Mouse (Mus musculus) spleen, postnatal 36 days (tissue): ENCODE data around the gene Oas1c.

Experiments
- DNase-seq, 2 experiments: peaks; one replicate each; pipeline ENCODE4 v3.0.0; 2022; ENCODE audit warnings: low spot score in 2 of 2, mixed read lengths in 1 of 2

The Oas1c gene

DNA sequence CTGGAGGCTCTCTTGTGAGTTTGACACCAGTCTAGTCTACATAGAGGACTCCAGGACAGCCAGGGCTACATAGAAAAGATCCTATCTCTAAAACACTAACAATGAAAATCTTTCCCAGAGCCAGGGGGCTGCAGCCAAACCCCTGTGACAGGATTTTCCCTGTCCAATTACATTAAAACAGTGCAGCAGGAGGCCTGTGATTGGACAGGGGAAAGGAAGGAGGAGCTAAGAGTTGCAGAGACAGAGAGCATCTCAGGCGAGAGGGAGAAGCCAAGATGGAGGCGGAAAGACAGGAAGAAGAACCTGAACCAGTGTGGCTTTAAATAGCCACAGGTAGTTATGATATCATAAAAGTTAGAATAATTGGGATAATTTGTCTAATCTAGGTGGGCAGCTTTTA lies 29.9 kb downstream of the Oas1c start:
- no peak for DNase-seq

DNA sequence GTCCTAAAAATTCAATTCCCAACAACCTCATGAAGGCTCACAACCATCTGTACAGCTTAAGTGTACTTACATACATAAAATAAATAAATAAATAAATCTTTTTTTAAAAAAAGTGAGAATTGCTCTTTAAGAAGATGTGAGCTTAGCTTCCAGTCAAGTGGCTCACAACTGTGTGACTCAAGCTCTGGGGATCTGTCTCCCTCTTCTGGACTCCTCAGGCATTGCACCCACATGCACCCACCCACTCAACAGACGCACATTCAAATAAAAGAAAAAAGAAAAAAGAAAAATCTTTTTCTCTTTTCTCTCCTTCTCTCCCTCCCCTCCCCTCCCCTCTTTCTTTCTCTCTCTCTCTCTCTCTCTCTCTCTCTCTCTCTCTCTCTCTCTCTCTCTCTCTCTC lies 30.7 kb downstream of the Oas1c start:
- no peak for DNase-seq

DNA sequence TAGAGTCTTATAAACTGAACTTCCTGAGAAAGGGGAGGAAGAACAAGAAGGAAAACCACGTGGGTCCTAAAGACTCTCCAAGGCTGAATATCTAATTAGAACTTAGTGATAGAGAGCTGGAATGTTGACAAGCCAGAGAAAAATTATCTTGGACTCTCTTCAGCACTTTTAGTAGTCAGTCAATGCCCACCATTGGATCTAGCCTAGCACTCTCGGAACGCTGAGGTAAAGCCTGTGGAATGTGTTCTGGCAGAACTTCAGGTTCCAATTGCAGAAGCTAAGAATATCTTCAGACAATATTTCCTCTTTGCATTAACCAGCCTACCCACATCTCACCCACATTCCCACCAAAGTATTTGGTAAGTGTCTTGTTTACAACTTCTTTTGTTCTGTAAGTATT lies 32.4 kb downstream of the Oas1c start:
- no peak for DNase-seq

DNA sequence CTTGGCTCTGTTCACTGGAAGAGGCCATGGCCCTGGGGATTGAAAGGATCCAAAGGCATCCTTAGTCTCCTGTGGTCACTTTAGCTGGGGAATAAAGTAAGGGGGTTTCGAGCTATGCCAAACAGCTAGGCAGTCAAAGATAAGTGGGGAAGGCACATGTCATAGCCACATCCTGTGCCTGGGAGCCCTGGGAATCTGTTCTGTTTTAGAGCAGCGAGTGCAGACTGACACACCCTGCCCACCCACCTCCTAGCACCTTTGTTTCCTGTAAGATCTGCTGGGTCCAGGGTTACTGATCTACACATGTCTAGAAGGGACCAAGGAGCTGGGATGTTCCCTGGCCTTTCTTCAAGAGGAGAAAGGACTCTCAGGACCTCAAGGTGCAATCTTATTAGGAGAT lies 33.4 kb downstream of the Oas1c start:
- DNase-seq: no peak

DNA sequence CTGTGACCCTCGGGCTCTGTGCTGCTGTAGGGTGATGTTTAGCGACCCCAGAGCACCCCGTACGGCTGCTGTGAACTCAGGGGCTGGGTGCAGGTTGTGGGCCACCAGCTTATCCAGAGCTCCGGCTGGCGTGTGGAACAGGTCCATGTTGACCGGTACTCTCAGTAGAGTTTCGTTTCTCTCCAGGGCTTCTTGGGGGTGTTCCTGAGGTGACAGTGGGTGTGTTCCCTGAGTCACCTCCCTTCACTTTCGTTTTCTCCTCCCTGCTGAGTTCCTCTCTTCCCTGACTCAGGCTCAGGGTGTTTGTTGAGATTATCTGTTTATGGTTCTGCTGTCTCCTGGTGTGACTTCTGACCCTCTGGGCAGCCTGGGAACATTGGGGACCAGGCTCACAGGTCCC lies 34.8 kb downstream of the Oas1c start, which contains the start of gene Oas3:
TSS of gene Oas3 (minus strand) at position 184 of the 400 bp plus-strand sequence.
- DNase-seq: peak; percentile 27 to 60

DNA sequence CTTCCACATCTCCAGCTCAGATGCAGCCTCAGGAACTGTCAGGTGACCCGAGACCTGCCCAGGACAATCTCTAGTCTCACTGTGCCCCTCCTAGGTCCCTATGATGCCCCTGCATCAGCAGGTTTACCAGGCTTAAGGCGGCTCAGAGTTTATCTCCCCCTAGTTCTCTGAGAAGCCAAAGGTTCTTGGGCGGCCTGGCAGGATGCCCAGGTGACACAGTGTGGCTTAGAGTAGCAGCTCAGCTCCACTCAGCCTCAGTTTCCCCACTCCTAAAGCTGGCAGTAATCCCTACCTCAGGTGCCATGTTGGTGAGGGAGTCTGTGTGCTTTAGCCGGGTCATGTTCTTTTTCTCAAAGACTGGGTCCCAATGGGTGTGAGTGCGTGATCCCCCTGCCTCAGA lies 35.5 kb downstream of the Oas1c start:
- peak in 1 of 2 experiments; percentile 50 for DNase-seq

DNA sequence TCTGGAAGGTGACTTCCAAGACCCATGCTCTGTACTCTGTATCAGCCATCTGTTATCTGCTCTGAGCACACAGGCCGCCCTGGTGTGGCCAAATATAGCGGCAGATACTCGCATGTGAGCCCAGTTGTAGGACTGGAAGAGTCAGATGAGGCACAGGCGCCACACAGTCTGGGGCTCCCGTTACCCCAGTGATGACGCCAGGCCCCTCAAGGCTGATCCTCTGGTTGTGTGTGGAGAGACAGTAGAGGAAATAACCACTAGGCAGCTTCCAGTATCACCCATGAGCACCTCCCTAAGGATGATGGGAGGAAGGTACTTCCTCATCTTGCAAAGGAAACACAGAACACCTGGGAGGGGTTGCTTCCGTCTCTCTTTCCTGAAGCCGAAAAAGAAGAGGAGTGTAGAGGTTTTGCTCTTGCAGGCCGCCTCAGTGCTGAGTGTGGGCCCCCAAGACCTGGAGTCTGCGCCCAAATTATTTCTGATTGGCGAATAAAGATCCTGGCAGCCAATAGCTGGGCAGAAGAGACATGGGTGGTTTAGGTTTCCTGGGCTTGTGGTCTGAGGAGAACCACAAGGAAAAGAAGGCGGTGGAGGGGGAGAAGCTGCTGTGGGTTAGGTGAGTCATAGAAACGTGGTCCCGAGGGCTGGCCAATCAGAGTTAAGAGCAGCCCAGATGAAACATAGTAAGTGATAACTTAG lies 36.9 kb downstream of the Oas1c start:
- DNase-seq: peak; percentile 58 to 66

DNA sequence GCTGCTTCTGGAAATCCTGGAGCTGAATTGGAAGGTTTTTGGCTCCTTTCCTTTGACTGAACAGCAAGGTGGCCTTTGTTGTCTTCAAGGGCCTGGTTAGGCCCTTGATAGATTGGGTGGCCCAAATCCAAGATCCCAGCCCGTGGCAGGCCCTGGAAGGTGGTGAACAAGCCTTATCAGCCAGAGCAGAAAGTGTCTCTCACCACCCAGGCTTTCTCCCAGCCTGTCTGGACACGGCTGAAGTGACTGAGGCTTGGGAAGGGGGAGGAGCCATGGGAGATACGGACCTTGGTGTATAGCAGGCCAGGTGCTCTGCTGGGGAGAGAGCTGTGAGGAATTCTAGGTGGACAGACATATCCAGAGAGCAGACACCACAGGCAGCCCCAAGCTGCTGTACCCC lies 42.9 kb downstream of the Oas1c start:
- DNase-seq: peak; percentile 37 to 59

DNA sequence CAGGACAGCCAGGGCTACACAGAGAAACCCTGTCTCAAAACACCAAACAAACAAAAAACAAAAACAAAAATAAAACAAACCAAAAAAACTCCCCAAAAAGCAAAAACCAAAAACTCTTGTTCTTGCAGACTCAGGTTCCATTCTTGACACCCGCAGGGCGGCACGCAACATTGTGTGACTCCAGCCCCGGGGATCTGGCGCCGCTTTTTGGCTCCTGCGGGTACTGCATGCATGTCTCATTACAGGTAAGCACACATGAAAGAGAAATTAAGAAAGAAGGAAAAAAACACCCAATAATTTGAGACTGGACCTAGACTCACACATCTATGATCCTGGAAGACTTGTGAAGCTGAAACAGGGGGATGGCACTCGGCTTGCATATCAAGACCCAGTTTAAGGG lies 47.3 kb downstream of the Oas1c start:
- DNase-seq: no peak

DNA sequence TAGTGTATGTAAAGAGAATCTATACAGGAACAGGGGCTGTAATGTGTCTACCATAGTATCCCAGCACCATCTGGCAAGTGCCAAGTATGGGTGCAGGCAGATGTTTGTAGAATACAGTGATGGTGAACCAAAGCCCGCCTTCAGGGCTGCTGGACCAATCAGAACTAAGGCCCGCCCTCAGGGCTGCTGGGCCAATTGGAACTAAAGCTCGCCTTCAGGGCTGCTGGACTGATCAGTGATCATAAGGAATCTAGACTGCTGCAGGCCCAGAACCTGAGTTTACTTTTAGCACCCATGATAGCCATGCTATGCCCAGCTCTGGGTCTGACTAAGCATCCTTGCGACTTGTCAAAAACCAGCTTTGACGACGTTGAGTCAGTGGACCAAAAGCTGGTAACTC lies 50.4 kb downstream of the Oas1c start:
- no peak for DNase-seq

DNA sequence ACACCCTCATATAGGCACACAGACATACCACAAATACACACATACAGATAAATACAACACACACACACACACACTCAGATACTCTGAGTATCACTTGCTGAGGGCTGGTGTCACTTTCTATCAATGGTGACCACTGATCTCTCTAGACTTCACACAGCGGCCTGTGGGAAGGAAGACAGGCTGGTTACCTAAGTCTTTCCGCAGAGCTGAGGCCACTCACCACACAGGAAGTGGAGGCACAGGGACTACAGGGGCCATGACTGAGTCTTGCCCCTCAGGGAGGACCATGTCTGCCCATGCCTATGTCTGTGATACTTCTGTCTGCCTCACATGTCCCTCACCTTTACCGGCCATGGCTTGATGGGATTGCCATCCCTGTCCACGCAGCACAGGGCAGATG lies 58.1 kb downstream of the Oas1c start:
- no peak for DNase-seq

DNA sequence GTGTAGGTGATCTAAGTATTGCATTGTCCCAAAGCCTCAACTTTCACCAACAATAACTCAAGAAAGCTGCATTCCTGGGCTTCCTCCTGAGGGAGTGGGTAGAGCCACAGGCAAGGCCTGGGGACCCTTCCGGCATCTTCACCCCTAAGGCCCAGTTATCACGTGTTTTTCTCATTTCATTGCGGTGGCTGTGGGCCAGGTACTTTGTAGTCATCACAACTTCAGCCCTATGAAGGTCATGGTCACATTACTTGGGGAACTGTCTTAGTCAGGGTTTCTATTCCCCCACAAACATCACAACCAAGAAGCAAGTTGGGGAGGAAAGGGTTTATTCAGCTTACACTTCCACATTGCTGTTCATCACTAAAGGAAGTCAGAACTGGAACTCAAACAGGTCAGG lies 59.5 kb downstream of the Oas1c start:
- DNase-seq: no peak

DNA sequence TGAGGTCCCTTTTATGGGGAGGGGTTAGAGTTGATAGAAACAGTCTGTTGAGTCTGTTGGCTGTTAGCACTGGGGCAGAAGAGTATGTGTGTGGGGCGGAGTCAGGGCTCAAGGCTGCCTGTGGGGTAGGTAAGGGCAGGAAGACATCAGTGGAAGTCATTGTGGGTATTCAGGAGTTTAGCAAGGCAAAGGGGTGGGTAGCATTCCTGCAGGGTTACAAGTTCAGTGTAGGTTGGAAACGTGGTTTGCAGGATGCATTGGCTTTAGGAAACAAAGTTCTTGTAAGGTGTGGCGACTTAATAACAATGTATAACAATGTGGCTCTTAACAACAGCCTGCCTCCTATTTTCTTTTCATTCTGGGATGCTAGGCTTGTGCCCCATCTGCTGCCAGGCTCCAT lies 61.1 kb downstream of the Oas1c start:
- no peak for DNase-seq
